Mouse (Mus musculus) monocyte, adult 5-6 weeks (primary cell): ENCODE data around the gene Cldn14. TPM values are rescaled to one million over a fixed set of nuclear protein-coding genes. Genes with fewer than 3 reads are reported as not detected.

Experiments
- ATAC-seq: fragments of 153-309, 156-312 bp; replicated peaks from 2 replicates; pipeline ENCODE4 v1.8.0; 2017; ENCODE audit warnings: mild to moderate bottlenecking; ENCODE audit not compliant: low TSS enrichment, insufficient number of reproducible peaks, severe bottlenecking, poor library complexity, low FRiP score
- total RNA-seq: library from RNA; stranded (forward); fragments of 200-1000, 200-491, 200-594 nt; gene quantifications from 3 replicates; pipeline ENCODE4 v1.2.3, GENCODE M21; 2017

The Cldn14 gene
- total RNA-seq, 1 experiment from 2014 or later: not detected

DNA sequence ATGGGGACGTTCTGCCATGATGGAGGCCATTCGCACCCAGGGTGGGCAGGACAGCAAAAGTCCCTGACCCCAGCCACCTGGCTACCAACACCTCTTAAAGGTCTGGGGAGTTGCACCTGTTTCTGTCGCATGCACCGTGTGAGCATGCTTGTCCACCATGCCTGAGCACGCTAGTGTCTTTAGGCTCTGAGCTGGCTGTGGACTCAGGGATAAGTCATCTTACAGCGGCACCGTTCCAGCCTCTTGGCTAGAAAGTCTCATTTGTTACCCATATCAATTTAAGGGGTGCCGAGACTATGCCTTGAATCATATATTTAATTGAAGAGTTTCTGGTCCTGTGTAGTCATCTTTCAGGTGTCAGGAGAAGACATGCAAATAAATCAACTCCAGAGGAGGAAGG lies 40.7 kb downstream of the Cldn14 start:
- ATAC-seq: no peak

DNA sequence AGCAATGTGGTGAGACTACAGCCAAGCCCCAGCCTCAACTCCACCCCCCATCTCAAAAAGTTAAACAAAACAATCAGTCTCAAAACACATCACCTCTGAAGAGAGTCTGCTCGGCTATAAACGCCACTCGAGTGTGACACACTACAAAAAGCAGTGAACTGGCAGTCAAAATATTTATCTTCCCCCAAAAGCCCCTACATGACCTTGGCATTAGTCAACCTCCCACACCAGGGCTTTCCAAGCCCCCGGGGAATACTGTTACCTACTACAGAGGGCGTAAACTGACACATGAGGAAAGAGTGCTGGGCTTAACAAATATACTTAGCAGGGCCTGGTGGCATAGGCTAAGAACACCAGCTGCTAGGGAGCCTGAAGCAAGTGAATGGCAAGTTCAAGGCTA lies 46.4 kb downstream of the Cldn14 start:
- no peak for ATAC-seq

DNA sequence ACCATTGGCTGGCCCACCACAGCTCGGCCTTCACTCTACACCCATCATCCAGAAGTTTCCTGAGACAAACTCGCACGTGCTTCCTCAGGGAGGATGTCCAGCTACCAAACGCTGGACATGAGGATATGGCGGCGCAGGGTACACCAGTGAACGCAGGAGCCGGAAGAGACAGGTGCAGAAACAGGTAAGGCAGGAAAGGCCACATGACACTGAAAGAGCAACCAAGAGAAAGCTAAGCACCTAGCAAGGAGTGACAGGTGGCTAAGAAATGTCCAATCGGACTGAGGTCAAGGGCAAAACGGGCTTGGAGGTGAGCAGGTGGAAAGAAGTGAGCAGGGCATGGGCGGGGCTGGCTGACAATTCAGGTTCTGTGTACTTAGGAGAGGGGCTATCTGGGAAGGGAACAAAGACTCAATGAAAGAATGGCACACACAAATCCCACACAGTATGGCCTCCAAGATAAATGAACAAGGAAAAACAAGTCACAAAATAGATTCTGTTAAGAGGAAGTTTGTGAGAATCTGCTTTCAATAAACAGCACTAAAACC lies 47.5 kb downstream of the Cldn14 start:
- ATAC-seq: no peak

DNA sequence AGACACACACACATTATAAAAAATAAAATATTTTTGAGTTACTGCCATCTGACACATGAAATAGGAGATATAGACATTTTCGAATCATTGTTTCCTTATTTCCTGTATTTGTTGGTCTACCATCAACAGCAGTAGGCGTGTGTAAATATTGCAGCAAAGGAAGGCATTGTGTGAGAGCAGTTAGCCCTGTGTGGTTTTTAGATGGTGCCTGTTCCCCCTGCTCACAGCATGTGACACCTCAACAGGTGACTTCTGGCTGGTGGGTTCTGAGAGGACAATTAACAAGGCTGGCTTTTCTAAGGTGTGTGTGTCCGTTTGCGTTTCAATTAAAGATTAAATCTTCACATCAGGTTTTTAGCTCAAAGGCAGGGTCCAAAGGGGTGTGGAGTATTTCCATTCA lies 48.1 kb downstream of the Cldn14 start:
- no peak for ATAC-seq

DNA sequence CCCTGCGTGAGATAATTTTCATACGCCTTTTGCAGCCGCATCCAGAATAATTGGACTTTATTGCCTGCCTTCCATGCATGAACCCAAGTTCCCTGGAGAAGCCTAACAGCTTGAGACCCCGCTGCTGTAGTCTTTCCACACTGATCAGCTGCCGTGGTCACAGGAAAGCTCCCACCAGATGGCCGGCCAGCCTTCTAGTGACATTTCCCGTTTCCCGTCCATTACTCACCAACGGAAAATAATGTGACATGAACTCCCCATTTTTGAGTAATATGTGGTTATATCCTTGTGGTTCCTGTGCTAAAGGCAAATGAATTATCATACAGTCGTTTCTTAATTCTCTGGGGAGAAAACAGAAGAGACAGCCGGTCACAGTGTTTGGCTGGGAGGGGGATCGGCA lies 51.2 kb downstream of the Cldn14 start:
- no peak for ATAC-seq

DNA sequence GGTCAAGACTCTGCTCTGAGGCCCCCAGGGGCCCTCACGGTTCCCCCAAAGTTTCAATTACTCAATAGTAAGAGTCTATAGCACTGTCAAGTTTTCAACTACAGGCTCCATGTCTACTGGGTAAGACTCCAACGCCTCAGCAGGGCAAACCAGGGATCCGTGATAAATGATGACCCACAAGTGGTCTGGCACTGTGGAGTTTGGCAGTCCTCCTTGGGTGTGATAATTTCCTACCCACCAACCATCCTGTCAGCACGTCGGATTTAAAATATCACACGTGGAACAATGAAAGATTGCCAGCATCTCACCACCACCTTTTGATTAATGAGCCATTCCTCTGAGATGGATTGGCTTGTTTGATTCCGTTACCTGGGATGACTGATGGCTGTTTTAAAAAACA lies 51.7 kb downstream of the Cldn14 start:
- no peak for ATAC-seq

DNA sequence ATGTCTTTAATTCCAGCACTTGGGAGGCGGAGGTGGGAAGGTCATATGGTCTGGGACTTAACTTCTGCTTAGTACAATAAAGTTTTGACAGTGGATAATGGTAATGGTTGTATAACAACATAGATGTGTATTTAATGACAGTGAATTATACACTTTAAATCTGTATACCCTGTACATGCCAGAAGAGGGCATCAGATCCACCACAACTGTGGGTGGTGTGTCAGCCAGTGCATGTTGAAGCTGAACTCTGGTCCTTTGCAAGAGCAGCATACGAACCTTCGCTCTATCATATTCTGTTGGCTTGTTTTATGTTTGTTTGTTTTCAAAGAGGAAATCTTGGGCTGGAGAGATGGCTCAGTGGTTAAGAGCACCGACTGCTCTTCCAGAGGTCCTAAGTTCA lies 61.2 kb downstream of the Cldn14 start:
- no peak for ATAC-seq

DNA sequence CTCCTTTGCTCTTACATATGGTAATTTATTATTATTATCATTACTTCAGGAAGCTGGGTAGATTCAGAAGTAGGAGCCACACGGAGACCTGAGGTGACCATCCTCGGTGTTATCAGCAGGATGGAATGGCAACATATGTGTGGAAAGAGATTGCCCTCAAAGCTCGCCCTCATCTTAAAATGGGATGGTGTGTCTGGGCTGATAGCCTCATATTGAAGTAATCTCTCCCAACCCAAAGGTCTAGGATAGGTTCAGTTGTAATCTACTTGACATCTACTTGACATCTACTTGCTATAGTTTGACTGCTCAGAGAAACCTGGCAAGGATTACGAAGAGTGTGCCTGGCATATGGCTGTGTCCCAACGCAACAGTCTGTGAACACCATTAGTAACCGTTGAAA lies 64.3 kb downstream of the Cldn14 start:
- no peak for ATAC-seq

DNA sequence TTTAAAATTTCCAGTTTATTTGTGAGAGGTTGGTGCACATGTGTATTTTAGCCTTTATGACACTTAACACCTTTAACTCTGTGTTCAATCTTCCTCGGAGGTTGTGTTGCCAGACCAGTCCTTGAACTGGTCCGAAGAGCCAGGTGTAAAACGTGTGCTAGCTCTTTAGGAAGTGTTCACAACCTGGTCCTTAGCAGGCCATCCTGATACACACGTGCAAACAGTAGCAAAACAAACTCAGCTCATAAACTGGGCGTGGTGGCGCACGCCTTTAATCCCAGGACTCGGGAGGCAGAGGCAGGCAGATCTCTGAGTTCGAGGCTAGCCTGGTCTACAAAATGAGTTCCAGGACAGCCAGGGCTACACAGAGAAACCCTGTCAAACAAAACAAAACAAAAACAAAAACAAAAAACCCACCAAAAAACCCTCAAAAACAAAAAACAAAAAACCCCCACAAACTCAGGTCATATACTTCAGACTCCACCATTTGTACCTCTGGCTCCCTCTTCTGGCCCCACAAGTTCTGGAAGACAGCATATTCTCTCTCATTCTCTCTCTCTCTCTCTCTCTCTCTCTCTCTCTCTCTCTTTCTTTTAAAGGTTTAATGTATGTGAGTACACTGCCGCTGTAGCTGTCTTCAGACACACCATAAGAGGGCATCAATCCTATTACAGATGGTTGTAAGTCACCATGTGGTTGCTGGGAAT lies 65.7 kb downstream of the Cldn14 start:
- no peak for ATAC-seq

DNA sequence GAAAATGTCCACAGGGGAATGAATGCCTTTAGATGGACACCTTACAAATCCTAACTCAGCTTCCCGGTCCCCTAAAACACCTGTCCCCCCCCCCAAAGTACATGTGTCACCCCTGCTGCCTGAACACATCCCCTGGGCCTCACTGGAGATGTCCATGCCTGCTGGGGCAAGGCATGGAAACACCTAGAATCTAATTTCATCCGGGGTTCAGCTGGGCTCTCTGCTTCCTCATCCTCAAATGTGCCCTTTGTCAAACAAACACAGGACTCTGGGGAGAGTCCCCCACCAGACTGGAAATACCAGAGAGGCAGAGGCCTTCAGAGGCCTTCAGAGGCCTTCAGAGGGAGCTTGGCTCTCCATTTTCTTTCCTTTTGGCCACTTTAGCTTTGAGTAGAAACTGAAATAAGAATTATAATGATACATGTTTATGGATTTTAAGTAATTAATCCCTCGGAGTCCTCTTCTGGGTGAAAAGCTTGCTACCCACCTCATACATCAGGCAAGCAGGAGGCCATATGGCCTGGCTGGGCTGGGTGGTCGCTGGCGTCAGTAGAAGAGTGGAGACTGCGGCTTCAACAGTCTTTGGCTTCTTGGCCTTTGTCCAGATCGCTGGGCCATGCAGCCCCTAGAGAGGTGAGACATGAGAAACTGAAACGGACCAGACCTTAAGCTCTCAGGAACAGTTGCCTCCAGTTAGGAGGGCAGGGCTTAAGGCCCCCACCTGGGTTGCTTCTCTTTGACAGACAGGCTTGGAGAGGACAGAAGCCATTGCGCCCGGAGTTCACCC lies 66.7 kb downstream of the Cldn14 start:
- no peak for ATAC-seq

DNA sequence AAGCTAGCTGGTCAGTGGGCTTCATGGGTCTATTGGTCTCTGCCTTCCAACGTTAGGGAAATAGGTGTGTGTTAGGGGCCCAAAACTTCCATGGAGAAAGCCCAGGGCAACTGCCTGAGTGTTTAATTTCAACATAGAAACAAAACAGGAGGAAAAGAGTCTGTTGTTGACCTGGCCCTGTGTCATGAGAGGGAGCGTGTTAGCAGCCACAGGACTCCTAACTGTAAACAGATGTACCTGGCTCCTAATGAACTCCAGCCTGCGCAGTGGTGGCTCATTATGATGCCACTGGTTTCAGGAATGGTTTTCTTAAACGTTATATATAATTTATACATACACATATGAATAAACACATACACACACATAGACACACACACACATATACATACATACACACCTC lies 68.7 kb downstream of the Cldn14 start:
- ATAC-seq: no peak

DNA sequence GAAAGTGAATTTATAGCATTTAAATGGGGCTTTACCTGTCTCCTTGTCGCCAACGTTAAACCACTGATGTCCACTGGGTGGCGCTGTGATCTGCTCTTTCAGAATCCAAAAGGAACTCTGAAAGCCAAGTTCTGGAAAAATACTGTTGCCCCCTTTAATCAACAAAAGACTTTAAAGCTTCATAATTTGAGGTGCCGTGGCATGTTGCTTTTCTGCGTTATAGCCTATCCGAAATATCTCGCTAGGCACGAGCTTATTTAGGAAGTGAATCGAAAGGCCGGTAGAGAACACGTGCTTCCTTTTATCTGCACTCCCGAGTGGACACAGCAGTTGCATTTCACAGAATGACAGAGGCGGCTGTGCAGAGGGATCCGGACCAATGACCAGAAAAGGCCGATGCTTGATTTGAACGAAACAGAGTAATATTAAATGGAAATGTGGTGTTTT lies 70.2 kb downstream of the Cldn14 start:
- ATAC-seq: no peak

DNA sequence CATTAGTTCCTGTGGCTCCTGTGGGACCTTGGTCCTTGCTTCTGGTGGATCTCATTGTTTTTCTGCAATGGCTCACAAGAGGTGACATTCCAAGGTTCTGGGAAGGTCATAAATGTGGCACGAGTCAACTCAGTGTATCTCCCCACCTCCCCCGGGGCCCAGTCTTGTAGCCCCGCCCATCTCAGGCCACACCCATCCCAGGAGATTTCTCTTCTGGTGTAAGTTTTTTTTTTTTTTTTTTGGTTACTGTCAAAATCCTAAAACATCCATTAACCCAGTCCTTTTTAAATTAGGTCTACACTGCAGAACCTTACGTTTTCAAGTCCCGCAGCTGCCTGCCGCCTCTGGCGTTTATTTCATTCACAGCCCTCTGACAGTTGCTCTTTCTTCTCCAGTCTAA lies 73.6 kb downstream of the Cldn14 start:
- ATAC-seq: no peak

DNA sequence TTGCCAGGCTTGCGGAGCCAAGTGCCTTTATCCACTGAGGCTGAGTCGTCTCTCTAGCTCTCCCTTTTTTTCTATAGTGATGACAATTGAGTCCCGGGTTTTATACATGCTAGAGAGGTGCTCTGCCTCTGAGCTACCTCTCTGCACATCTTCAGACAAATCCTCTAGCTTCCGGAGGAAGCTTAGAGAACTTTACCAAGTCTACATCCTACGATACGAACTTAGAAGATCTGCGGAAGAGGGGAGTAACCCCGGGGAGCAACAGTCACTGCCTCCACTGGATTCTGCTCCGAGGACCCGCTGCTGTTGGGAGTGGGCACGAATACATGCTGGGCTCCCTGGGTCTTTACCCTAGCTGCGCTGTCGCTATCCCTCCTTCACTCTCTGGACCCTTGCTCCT lies 74.0 kb downstream of the Cldn14 start:
- no peak for ATAC-seq

DNA sequence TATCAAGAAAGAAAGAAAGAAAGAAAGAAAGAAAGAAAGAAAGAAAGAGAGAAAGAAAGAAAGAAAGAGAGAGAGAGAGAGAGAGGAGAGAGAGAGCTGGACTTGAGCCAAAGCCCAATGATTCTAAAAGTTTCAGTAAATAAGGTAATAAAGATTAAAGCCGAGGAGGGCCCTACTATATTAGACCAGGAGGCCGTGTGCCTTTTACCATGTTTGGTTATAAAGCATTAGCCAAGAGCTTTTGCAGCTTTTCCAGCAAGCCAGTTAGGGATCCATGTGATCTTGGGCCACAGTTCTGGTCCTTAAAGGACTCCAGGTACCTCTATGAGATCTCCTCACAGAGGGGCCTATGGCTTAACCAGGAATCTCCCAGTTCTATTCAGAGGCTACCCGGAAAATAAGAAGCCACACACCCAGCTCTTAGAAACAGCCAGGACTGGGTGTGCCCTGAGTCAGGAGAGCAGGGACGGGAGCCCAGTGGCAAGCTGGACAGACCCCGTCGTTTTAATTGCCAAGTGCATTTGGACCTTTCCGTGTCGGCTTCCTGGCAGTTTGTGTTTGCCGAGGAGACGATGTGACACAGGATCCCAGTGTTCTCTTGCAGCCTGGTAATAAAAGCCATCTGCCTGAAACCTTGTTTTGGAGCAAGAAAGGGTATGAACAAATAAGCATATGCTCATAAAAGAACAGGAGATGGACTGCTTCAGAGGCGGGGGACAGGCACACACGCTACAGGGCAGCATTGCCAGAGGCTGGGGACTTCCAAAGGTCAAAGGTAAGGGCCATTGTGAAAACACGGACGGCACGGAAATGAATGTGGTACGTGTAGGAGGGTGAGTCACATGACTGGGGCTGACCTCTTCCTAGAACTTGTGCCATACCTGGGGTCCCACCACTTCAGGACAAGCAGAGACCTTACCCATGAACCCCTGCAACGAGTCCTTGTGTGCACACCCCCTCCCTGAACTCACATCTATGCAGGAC lies 76.2 kb downstream of the Cldn14 start:
- no peak for ATAC-seq

DNA sequence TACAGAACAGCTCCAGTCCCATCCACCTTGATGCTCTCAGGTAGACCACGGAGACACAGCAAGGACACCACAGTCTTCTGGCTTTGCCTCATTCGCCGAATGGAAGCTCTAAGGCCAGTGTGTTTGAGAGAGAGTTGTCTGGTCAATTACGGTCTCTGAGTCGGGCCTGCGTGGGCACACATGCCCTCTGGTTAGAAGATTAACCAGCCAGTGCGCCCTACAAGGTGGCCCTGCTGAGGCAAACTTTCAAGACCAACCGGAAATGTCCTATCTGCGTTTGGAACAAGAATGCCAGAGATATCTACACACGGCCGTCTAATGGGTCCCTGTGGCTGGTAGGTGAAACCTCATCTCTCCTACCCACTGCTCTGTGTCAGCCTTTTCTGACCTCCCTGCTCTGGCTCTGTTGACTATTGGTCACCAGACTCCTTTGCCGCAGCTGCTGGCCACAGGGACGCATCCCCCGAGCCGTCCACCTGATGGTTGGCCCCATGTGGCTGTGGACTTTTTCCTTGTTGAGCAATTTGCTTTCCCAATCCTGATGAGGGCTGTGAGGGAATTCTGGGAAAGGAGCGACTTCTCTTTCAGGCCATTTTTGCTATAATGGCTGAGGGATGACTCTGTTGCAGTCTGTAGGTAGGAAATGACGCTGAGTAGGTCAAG lies 79.1 kb downstream of the Cldn14 start:
- no peak for ATAC-seq

DNA sequence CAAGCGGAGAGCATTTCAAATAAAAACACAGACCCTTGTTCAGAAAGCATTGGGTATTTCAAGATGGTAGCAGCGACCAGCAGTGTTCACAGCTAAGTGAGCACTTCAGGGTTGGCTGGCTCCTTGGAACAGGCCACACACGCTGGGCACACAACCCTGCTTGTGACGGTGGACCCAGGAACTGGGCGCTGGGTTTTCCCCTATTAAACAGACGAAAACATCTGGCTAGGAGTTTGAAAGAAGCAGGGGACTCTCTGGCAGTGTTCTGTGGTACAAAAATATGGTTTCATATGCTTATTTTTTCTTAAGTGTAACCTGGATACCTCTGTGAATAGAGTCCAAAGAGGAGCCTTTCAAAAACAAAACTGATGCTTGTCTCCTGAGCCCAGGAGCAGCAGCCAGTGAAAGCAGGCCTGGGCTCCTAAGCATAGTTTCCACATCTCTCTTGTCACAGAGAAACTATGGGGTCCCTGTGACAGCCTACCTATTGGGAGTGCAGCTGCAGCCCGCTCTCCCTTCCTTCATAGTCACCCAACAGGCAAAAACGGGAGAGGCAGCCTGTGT lies 82.9 kb downstream of the Cldn14 start:
- ATAC-seq: no peak

DNA sequence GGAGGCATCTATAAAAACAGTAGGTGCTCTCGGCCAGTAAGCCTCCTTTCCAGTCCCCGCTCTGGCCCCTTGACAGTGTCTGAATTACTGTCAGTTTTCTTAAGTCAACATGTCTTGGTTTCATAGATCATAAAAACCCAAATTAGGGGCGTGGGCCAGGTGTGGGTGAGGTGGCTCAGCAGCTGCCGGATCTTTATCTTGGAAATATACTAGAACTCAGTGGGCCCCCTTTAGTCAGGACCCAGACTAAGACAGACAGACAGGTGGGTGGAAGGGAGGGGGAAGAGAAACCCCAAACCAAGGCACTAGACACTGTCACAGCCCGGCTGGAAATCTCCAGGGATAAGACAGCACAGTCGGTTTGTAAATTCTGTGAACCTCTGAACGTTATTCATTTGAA lies 84.8 kb downstream of the Cldn14 start:
- ATAC-seq: no peak
